Mouse (Mus musculus): ENCODE measurements around the gene Txnl4b. TPM values are rescaled to one million over a fixed set of nuclear protein-coding genes. Genes with fewer than 3 reads are reported as not detected.

Txnl4b gene
- polyA plus RNA-seq, 1 experiment from 2014 or later = 25.8 TPM

DNA sequence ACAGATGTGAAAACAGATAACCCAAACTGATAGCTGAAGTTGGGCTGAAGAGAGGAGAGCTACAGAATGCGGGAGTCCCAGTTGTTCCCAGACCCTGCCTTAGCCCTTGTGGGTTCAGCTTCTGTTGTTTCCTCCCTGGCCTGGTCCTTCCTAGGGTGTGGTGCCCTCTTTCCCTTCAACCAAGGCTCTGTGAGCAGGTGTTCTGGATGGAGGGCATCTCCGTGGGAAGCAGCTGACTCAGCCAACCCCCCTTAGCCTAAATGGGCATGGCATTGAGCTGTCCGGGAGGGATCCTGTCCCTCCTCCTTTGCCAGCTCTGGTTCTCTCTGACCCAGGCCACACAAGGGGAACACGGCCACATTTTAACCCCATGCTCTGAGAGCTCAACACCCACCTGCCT, 10.6 kb downstream of the Txnl4b start:
- no peak overlapping the region for H3K27ac ChIP-seq
- no peak for ATAC-seq (ENCODE audit: insufficient number of reproducible peaks, insufficient read depth, low FRiP score, low TSS enrichment, low read depth)
- no peaks in the 10 kb centered on the region for H3K9me3 ChIP-seq
- WGBS = 72% methylated on average over 4 of the region's 4 CpGs
- no peak overlapping the region for H3K4me2 ChIP-seq
- H3K9ac ChIP-seq = no peak overlapping the region
- H3K4me1 ChIP-seq = no peaks in the 10 kb centered on the region
- H3K36me3 ChIP-seq = 0 out of 2 replicates have a peak, but pooled peaks cover 13% of the 10 kb centered on the region
- no peaks in the 10 kb centered on the region for H3K27me3 ChIP-seq
- no peak overlapping the region for H3K4me3 ChIP-seq

DNA sequence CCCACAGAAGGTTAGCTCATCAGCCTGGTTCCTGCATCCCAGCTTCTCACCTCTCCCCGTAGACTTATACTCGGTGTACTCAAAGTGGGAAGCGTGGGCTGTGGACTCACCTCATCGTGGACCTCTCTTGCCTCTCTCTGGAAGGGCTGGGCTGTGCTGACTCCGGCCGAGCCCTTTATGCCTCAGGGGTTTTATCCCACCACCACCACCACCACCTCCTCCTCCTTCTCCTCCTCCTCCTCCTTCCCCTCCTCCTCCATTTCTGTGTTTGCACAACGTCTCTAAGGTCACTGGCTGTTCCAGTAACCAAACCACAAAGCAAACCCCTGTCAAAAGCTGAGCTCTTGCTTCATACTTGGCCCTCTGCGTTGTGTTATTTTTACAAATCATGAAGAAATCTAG, 13.2 kb downstream of the Txnl4b start, which contains the start of gene Hp:
Hp (minus strand) TSS at position 273 of the 402 bp plus-strand sequence.
- H3K4me1 ChIP-seq = no peaks in the 10 kb centered on the region
- WGBS = 60% methylated on average over 8 of the region's 8 CpGs
- H3K4me3 ChIP-seq = no peak within 1 kb of the TSS
- peaks cover 1% of the 10 kb centered on the region; the same call in 1 of the 2 replicates for H3K9me3 ChIP-seq
- H3K4me2 ChIP-seq = no peak within 1 kb of the TSS
- H3K9ac ChIP-seq = no peak within 1 kb of the TSS
- no peaks in the 10 kb centered on the region for H3K27me3 ChIP-seq
- no peak within 1 kb of the TSS for H3K27ac ChIP-seq
- H3K36me3 ChIP-seq = no peaks in the 10 kb centered on the region
- no peak for ATAC-seq (ENCODE audit: insufficient number of reproducible peaks, insufficient read depth, low FRiP score, low TSS enrichment, low read depth)

GRCm38 (mm10) chr8:109584293-109584692, 18.6 kb downstream of the Txnl4b start:
- Histone ChIP-seq H3K27me3 (no peaks in the 10 kb centered on the region), H3K4me1 (no peaks in the 10 kb centered on the region), H3K4me3 (no peak overlapping the region), H3K9ac (no peak overlapping the region), H3K27ac (no peak overlapping the region), H3K4me2 (no peak overlapping the region), H3K36me3 (no peaks in the 10 kb centered on the region), H3K9me3 (peaks cover 5% of the 10 kb centered on the region; the same call in 1 of the 2 replicates)
- 79% methylated on average over 4 of the region's 4 CpGs for WGBS
- ATAC-seq (ENCODE audit: insufficient number of reproducible peaks, insufficient read depth, low FRiP score, low TSS enrichment, low read depth) = no peak

DNA sequence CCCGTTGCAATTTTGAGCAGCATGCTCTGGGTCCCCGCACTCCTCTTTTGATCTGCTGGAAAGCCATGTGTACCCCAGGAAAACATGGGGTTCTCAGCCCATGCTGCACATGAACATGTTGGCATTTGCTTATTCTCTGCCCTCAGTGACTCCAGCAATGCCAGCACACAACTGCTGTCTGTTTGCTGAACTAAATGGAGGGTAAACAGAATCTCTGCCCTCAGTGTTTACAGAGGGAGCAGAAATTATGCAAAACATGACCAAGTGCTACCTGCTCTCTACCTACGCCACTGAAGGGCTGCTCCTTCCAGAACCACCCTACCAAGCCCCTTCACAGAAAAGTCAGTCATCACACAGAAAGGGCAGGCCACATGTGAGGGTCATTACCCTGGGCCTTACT, 19.1 kb downstream of the Txnl4b start:
- H3K9ac ChIP-seq = no peak overlapping the region
- H3K27me3 ChIP-seq = no peaks in the 10 kb centered on the region
- no peak overlapping the region for H3K4me3 ChIP-seq
- no peaks in the 10 kb centered on the region for H3K4me1 ChIP-seq
- no peak overlapping the region for H3K4me2 ChIP-seq
- no peak for ATAC-seq (ENCODE audit: insufficient number of reproducible peaks, insufficient read depth, low FRiP score, low TSS enrichment, low read depth)
- H3K27ac ChIP-seq = no peak overlapping the region
- H3K36me3 ChIP-seq = no peaks in the 10 kb centered on the region
- peaks cover 5% of the 10 kb centered on the region; the same call in 1 of the 2 replicates for H3K9me3 ChIP-seq
- WGBS = 90% methylated on average over 3 of the region's 3 CpGs

DNA sequence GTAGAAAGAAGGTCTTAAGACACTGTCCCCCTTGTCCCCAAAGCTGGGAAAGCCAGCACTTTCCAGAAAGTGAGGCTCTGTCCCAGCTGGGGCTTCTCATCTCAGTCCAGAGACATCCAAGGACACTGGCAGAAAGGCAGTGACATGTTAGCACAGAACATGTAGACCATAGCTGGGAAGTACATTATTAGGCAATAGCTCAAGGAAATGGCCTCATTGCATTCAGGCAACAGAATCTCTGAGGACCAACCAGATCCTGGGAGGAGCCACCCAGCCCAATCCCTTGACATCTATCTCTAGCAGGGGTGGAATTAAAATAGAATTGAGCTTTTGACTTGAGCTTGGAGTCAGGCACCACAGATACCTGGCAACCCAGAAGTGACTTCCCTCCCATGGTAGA, 20.0 kb downstream of the Txnl4b start:
- Histone ChIP-seq H3K27me3 (no peaks in the 10 kb centered on the region), H3K4me3 (no peak overlapping the region), H3K27ac (no peak overlapping the region), H3K9me3 (peaks cover 5% of the 10 kb centered on the region; the same call in 1 of the 2 replicates), H3K36me3 (no peaks in the 10 kb centered on the region), H3K4me2 (no peak overlapping the region), H3K9ac (no peak overlapping the region), H3K4me1 (no peaks in the 10 kb centered on the region)
- ATAC-seq (ENCODE audit: insufficient number of reproducible peaks, insufficient read depth, low FRiP score, low TSS enrichment, low read depth) = no peak

- H3K4me1 ChIP-seq = no peaks in the 10 kb centered on the region
- no peak overlapping the region for H3K27ac ChIP-seq
- H3K9ac ChIP-seq = no peak overlapping the region
- WGBS = 55% methylated on average over 7 of the region's 7 CpGs
- H3K4me2 ChIP-seq = no peak overlapping the region
- H3K9me3 ChIP-seq = peaks cover 5% of the 10 kb centered on the region; the same call in 1 of the 2 replicates
- no peaks in the 10 kb centered on the region for H3K27me3 ChIP-seq
- ATAC-seq (ENCODE audit: insufficient number of reproducible peaks, insufficient read depth, low FRiP score, low TSS enrichment, low read depth) = peak; percentile 56; the same call in 1 of the 2 replicates
- H3K4me3 ChIP-seq = no peak overlapping the region
- peaks cover 8% of the 10 kb centered on the region for H3K36me3 ChIP-seq
Measured at GRCm38 (mm10) chr8:109586972-109587504, 21.3 kb downstream of the Txnl4b start.

GRCm38 (mm10) chr8:109590901-109591300, 25.2 kb downstream of the Txnl4b start:
- H3K4me1 ChIP-seq = no peaks in the 10 kb centered on the region
- no peak overlapping the region for H3K4me2 ChIP-seq
- no peak for ATAC-seq (ENCODE audit: insufficient number of reproducible peaks, insufficient read depth, low FRiP score, low TSS enrichment, low read depth)
- no peaks in the 10 kb centered on the region for H3K27me3 ChIP-seq
- H3K4me3 ChIP-seq = no peak overlapping the region
- peaks cover 43% of the 10 kb centered on the region for H3K36me3 ChIP-seq
- H3K9me3 ChIP-seq = no peaks in the 10 kb centered on the region
- H3K27ac ChIP-seq = no peak overlapping the region
- WGBS = 85% methylated on average over 9 of the region's 9 CpGs
- no peak overlapping the region for H3K9ac ChIP-seq

DNA sequence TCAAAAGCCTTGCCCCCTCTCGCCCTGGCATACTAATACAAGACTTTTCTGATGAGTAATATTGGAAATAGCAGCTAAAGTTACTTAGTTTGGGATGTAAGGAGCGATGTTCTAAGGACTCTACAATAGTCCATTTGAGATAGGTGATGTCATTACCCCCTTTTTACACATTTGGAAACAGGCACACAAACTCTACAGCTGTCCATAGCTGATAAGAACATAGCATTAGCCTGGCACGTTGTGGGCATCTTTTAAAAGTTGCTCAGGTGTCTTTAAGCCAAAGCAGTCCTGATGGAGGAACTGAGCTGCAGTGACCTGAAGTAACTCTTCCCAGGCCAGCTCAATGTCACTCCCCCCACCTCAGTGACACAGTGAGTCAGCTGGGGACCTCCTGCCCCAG, 25.7 kb downstream of the Txnl4b start:
- ATAC-seq (ENCODE audit: insufficient number of reproducible peaks, insufficient read depth, low FRiP score, low TSS enrichment, low read depth) = no peak
- no peaks in the 10 kb centered on the region for H3K9me3 ChIP-seq

DNA sequence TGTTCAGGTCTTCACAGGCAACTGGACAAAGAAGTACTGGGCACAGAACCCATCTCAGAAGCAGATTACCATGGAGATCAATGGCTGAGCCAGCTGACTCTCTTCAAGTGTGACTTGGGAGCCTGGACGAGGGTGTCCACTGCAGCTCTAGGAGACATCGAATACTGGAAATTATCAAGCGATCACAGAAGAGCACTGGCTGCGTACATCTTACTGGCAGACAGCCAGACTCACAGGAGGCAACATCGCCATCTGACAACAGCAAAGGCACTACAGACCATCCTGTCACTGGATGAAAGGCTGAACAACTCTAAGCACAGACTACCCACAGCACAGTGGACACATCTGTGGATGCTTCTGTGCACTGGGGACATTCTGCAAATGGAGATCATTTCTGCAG, 26.5 kb downstream of the Txnl4b start:
- ATAC-seq (ENCODE audit: insufficient number of reproducible peaks, insufficient read depth, low FRiP score, low TSS enrichment, low read depth) = no peak
- H3K4me2 ChIP-seq = no peak overlapping the region
- H3K27ac ChIP-seq = no peak overlapping the region
- no peaks in the 10 kb centered on the region for H3K4me1 ChIP-seq
- 95% methylated on average over 5 of the region's 5 CpGs for WGBS
- H3K4me3 ChIP-seq = no peak overlapping the region
- peaks cover 50% of the 10 kb centered on the region for H3K36me3 ChIP-seq
- no peak overlapping the region for H3K9ac ChIP-seq
- no peaks in the 10 kb centered on the region for H3K9me3 ChIP-seq
- no peaks in the 10 kb centered on the region for H3K27me3 ChIP-seq

More for the DNA sequence above, 25.7 kb downstream of the Txnl4b start:
- H3K9ac ChIP-seq = no peak overlapping the region
- H3K4me2 ChIP-seq = no peak overlapping the region
- no peak overlapping the region for H3K27ac ChIP-seq
- H3K36me3 ChIP-seq = peaks cover 44% of the 10 kb centered on the region
- WGBS = 89% methylated on average over 3 of the region's 3 CpGs
- no peaks in the 10 kb centered on the region for H3K4me1 ChIP-seq
- no peak overlapping the region for H3K4me3 ChIP-seq
- no peaks in the 10 kb centered on the region for H3K27me3 ChIP-seq

DNA sequence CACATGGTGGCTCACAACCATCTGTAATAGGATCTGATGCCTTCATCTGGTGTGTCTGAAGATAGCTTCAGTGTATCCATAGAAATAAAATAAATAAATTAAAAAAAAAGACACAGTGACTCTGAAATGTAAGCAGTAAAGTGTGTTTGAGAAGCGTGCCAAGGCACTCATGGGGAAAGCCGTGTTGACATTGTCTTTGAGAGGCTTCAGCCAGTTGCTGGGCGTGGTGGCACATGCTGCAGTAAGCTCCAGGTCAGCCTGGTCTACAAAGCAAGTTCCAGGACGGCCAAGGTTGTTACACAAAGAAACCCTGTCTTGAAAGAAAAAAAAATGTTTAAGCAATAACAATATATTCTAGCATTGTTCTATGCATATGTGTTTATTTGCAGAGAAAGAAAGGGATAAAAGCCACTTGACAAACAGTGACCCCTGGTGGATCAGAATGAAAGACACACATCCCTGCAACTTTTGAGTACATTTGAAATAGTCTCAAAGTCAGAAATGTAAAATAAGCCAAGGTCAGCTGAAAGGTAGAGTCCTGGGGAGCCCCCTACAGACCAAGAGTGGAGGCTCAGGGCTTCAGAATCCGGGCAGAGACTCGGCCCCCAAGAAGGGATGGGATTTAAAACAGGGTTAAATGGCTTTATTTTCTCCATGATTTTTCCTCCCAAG, 27.6 kb downstream of the Txnl4b start:
- no peak overlapping the region for H3K9ac ChIP-seq
- no peak overlapping the region for H3K4me3 ChIP-seq
- peaks cover 51% of the 10 kb centered on the region for H3K36me3 ChIP-seq
- no peaks in the 10 kb centered on the region for H3K9me3 ChIP-seq
- H3K27me3 ChIP-seq = no peaks in the 10 kb centered on the region
- no peak for ATAC-seq (ENCODE audit: insufficient number of reproducible peaks, insufficient read depth, low FRiP score, low TSS enrichment, low read depth)
- H3K4me2 ChIP-seq = no peak overlapping the region
- WGBS = 77% methylated on average over 6 of the region's 6 CpGs
- H3K4me1 ChIP-seq = no peaks in the 10 kb centered on the region
- H3K27ac ChIP-seq = no peak overlapping the region

GRCm38 (mm10) chr8:109595854-109596253, 30.2 kb downstream of the Txnl4b start:
- Histone ChIP-seq H3K9me3 (no peaks in the 10 kb centered on the region), H3K4me3 (no peak overlapping the region), H3K9ac (no peak overlapping the region), H3K27ac (no peak overlapping the region), H3K4me2 (no peak overlapping the region), H3K4me1 (no peaks in the 10 kb centered on the region), H3K36me3 (peaks cover 61% of the 10 kb centered on the region), H3K27me3 (no peaks in the 10 kb centered on the region)
- WGBS = 54% methylated on average over 8 of the region's 8 CpGs
- ATAC-seq (ENCODE audit: insufficient number of reproducible peaks, insufficient read depth, low FRiP score, low TSS enrichment, low read depth) = no peak

GRCm38 (mm10) chr8:109606725-109607124, 41.0 kb downstream of the Txnl4b start:
- peaks cover 12% of the 10 kb centered on the region for H3K4me1 ChIP-seq
- H3K27ac ChIP-seq = no peak overlapping the region
- no peak for ATAC-seq (ENCODE audit: insufficient number of reproducible peaks, insufficient read depth, low FRiP score, low TSS enrichment, low read depth)
- H3K4me2 ChIP-seq = no peak overlapping the region
- 87% methylated on average over 2 of the region's 2 CpGs for WGBS
- H3K9ac ChIP-seq = no peak overlapping the region
- H3K27me3 ChIP-seq = no peaks in the 10 kb centered on the region
- H3K4me3 ChIP-seq = no peak overlapping the region
- no peaks in the 10 kb centered on the region for H3K9me3 ChIP-seq
- peaks cover 36% of the 10 kb centered on the region for H3K36me3 ChIP-seq
